Mouse (Mus musculus): ENCODE data around the gene Lrrc32. TPM values are rescaled to one million over a fixed set of nuclear protein-coding genes. Genes with fewer than 3 reads are reported as not detected.

Gene Lrrc32
- total and polyA plus RNA-seq, 2 experiments from 2014 or later: 4.7 to 9.1 TPM

DNA sequence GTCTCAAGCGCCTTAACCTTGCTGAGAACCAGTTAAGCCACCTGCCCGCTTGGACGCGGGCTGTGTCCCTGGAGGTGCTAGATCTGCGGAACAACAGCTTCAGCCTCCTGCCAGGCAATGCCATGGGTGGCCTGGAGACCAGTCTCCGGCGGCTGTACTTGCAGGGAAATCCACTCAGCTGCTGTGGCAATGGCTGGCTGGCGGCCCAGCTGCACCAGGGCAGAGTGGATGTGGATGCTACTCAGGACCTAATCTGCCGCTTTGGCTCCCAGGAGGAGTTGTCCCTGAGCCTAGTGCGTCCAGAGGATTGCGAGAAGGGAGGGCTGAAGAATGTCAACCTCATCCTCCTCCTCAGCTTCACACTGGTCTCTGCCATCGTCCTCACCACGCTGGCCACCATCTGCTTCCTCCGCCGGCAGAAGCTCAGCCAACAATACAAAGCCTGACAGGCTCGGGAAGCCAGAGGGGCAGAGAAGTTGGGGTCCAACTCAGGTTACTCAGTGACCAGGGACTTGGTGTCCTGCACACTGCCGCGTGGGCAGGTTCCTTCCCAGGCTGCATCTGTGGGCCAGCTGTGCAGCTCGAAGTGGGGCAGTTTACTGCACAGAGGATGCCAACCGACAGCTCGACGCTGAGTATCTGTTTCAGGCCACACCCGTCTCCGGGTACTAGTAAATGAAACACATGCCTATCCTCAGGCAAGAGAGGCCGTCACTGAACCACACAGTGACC, 10.6 kb downstream of the Lrrc32 start:
- ATAC-seq (no peak), DNase-seq (ENCODE audit: low spot score) (no peak)
- H3K4me1 ChIP-seq (ENCODE audit: insufficient read depth, low read length): peaks cover 7% of the 10 kb centered on the region; the same call in 1 of the 2 replicates
- no peak overlapping the region; the same call in 1 of the 2 replicates for H3K9ac ChIP-seq (replicated peaks; ENCODE audit: low read length)
- H3K4me2 ChIP-seq (ENCODE audit: low read depth, low read length): no peak overlapping the region
- H3K4me3 ChIP-seq (ENCODE audit: low read length): no peak overlapping the region
- H3K27ac ChIP-seq: no peak overlapping the region
- 56% methylated on average over 25 of the region's 25 CpGs for WGBS
- no peaks in the 10 kb centered on the region for H3K36me3 ChIP-seq (ENCODE audit: insufficient read depth, low read length)
- no peaks in the 10 kb centered on the region for H3K9me3 ChIP-seq (ENCODE audit: low read length)
- TF ChIP-seq CTCF (IDR thresholded peaks at IDR 0.05; ENCODE audit: low read depth): no peak
- H3K27me3 ChIP-seq (ENCODE audit: insufficient read depth, low read length): no peaks in the 10 kb centered on the region

GRCm38 (mm10) chr7:98500470-98500869, 11.4 kb downstream of the Lrrc32 start:
- Histone ChIP-seq H3K4me1 (ENCODE audit: insufficient read depth, low read length) (peaks cover 7% of the 10 kb centered on the region; the same call in 1 of the 2 replicates), H3K9me3 (ENCODE audit: low read length) (no peaks in the 10 kb centered on the region), H3K4me2 (ENCODE audit: low read depth, low read length) (no peak overlapping the region), H3K27ac (no peak overlapping the region), H3K9ac (replicated peaks; ENCODE audit: low read length) (no peak overlapping the region), H3K36me3 (ENCODE audit: insufficient read depth, low read length) (no peaks in the 10 kb centered on the region), H3K4me3 (ENCODE audit: low read length) (no peak overlapping the region), H3K27me3 (ENCODE audit: insufficient read depth, low read length) (no peaks in the 10 kb centered on the region)
- no peak for TF ChIP-seq CTCF (IDR thresholded peaks at IDR 0.05; ENCODE audit: low read depth)
- ATAC-seq: no peak
- DNase-seq (ENCODE audit: low spot score): no peak
- 87% methylated on average over 3 of the region's 3 CpGs for WGBS

- Histone ChIP-seq H3K4me2 (ENCODE audit: low read depth, low read length) (no peak overlapping the region), H3K36me3 (ENCODE audit: insufficient read depth, low read length) (no peaks in the 10 kb centered on the region), H3K27me3 (ENCODE audit: insufficient read depth, low read length) (no peaks in the 10 kb centered on the region), H3K9ac (replicated peaks; ENCODE audit: low read length) (no peak overlapping the region), H3K27ac (no peak overlapping the region), H3K4me3 (ENCODE audit: low read length) (no peak overlapping the region), H3K9me3 (ENCODE audit: low read length) (no peaks in the 10 kb centered on the region), H3K4me1 (ENCODE audit: insufficient read depth, low read length) (peaks cover 7% of the 10 kb centered on the region; the same call in 1 of the 2 replicates)
- DNase-seq (ENCODE audit: low spot score) (no peak), ATAC-seq (no peak)
- 80% methylated on average over 7 of the region's 7 CpGs for WGBS
- TF ChIP-seq CTCF (IDR thresholded peaks at IDR 0.05; ENCODE audit: low read depth): no peak
These were observed 12.0 kb downstream of the Lrrc32 start for GRCm38 (mm10) chr7:98501078-98501477.

DNA sequence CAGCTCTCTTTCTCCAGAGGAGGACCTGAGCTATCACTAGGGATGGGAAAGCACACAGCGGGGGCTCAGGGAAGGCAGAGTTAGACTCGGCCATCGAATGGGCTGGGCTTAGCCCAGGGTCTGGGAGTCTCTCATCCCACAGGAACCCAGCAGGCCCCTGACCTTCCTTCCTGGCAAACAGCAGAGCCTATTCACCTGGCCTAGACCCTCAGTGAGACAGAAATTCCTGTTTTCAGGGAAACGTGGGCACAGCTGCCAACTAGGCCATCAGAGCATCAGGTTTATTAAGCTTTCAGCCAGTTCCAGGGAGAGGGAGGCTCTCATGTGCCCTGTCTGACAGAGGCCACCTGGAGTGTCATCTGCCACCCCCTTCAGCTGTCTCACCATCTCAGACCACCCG, 13.8 kb downstream of the Lrrc32 start:
- TF ChIP-seq CTCF (IDR thresholded peaks at IDR 0.05; ENCODE audit: low read depth): no peak
- ATAC-seq: no peak

DNA sequence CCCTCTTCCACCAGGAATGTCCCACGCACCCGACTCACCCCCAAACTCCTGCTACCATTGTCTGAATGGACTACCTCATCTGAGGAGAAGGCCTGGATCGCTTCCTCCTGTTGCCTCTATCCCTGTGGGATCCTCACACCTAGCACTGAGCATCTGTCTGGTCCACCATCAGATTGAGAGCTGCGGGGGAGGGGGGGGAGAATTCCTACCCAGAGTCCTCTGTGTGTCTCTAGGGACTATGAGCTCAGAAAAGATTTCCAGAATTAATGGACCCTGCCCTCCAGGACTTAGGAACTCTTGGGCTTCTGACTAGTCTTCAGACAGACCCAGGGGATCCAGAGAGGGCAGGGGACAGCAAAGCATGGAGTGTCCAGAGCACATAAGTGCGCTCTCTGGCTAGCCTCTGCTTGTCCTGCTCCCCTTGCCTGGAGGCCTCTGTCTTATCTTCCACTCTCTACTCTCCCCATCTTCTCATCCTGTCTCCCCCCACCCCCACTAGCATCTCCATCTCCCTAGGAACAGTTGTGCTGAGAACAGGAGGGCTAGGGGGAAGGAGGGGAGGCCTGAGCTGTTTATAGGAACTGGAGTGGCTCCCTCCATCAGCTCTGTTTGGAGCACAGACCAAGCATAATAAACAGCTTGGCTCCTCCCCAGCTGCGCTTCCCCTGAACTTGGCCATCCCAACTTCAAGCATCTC, 15.0 kb downstream of the Lrrc32 start:
- no peak for TF ChIP-seq CTCF (IDR thresholded peaks at IDR 0.05; ENCODE audit: low read depth)
- Histone ChIP-seq H3K9me3 (ENCODE audit: low read length) (no peaks in the 10 kb centered on the region), H3K4me1 (ENCODE audit: insufficient read depth, low read length) (peaks cover 7% of the 10 kb centered on the region; the same call in 1 of the 2 replicates), H3K27me3 (ENCODE audit: insufficient read depth, low read length) (no peaks in the 10 kb centered on the region), H3K9ac (replicated peaks; ENCODE audit: low read length) (no peak overlapping the region), H3K27ac (peak overlapping the region; percentile 5; the same call in 1 of the 2 replicates), H3K4me3 (ENCODE audit: low read length) (no peak overlapping the region), H3K4me2 (ENCODE audit: low read depth, low read length) (no peak overlapping the region), H3K36me3 (ENCODE audit: insufficient read depth, low read length) (no peaks in the 10 kb centered on the region)
- DNase-seq (ENCODE audit: low spot score) (peak; percentile 55), ATAC-seq (peak; percentile 64)
- 61% methylated on average over 6 of the region's 6 CpGs for WGBS

More for the DNA sequence above, 13.8 kb downstream of the Lrrc32 start:
- H3K4me1 ChIP-seq (ENCODE audit: insufficient read depth, low read length): peaks cover 7% of the 10 kb centered on the region; the same call in 1 of the 2 replicates
- no peak overlapping the region for H3K9ac ChIP-seq (replicated peaks; ENCODE audit: low read length)
- no peak overlapping the region for H3K4me3 ChIP-seq (ENCODE audit: low read length)
- no peaks in the 10 kb centered on the region for H3K36me3 ChIP-seq (ENCODE audit: insufficient read depth, low read length)
- WGBS: 29% methylated on average over 5 of the region's 5 CpGs
- no peak overlapping the region for H3K4me2 ChIP-seq (ENCODE audit: low read depth, low read length)
- H3K9me3 ChIP-seq (ENCODE audit: low read length): no peaks in the 10 kb centered on the region
- no peak for DNase-seq (ENCODE audit: low spot score)
- H3K27me3 ChIP-seq (ENCODE audit: insufficient read depth, low read length): no peaks in the 10 kb centered on the region
- no peak overlapping the region for H3K27ac ChIP-seq

DNA sequence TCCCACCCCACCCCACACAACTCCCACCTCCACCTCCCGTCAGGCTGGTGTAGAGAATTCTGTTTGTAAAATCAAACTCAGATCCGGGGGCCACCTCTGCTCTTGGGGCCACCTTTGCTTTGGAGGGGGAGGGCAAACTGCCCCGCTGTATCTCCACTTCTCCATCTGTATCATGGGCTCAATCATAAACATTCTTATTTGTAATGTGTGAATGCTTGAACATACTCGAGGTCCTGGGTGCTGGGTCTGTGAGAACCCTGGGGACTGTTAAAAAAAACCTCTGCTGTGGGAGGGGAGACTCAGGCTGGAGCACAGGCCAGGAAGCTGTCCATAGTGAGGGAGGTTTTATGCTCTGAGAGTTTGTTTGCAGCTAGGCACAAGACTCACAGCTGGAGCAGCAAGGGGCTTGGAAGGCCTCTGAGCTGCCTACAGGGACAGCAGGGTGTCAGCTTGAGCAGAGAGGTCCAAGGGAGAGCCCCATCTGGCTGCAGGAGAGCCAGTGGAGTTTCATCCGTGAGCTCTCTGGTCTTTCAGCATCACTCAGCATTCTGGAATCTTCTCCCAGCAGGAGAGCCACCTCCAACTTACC, 15.7 kb downstream of the Lrrc32 start:
- ATAC-seq (no peak), DNase-seq (ENCODE audit: low spot score) (no peak)
- TF ChIP-seq CTCF (IDR thresholded peaks at IDR 0.05; ENCODE audit: low read depth): no peak
- H3K36me3 ChIP-seq (ENCODE audit: insufficient read depth, low read length): no peaks in the 10 kb centered on the region
- H3K4me3 ChIP-seq (ENCODE audit: low read length): no peak overlapping the region
- H3K9me3 ChIP-seq (ENCODE audit: low read length): no peaks in the 10 kb centered on the region
- WGBS: 39% methylated on average over 5 of the region's 5 CpGs
- H3K27ac ChIP-seq: peak overlapping the region; percentile 7; the same call in 1 of the 2 replicates
- peaks cover 4% of the 10 kb centered on the region; the same call in 1 of the 2 replicates for H3K4me1 ChIP-seq (ENCODE audit: insufficient read depth, low read length)
- H3K27me3 ChIP-seq (ENCODE audit: insufficient read depth, low read length): no peaks in the 10 kb centered on the region
- no peak overlapping the region for H3K4me2 ChIP-seq (ENCODE audit: low read depth, low read length)
- H3K9ac ChIP-seq (replicated peaks; ENCODE audit: low read length): no peak overlapping the region

All from hindbrain, postnatal 0 days (tissue).